Mouse (Mus musculus) thymus, postnatal 36 days (tissue): ENCODE results near the gene Morn3.
"Not testable (repeated sequence)": the region's sequence is repeated elsewhere in the genome, so short reads cannot be mapped to it uniquely, and the experiment has no call there.

ENCODE experiments used
- DNase-seq, 2 experiments: peaks; one replicate each; pipeline ENCODE4 v3.0.0; 2022; ENCODE audit warnings: mixed read lengths in 2 of 2

The Morn3 gene

GRCm38 (mm10) chr5:123046916-123047315, at the start of gene Morn3:
Gene Morn3, minus strand, starts transcription at chr5:123047016.
- DNase-seq = no peak

- DNase-seq = no peak
Observed at GRCm38 (mm10) chr5:123096299-123096698, 49.5 kb upstream of the Morn3 start.

- no peak for DNase-seq
Observed at GRCm38 (mm10) chr5:123094238-123094991, 47.6 kb upstream of the Morn3 start.

GRCm38 (mm10) chr5:123093077-123093633, 46.3 kb upstream of the Morn3 start:
- DNase-seq = no peak

GRCm38 (mm10) chr5:123090560-123091306, 43.9 kb upstream of the Morn3 start:
- DNase-seq = no peak

- DNase-seq = no peak
Observed at GRCm38 (mm10) chr5:123088784-123089183, 42.0 kb upstream of the Morn3 start.

- no peak for DNase-seq
Observed at GRCm38 (mm10) chr5:123086501-123086900, 39.7 kb upstream of the Morn3 start.

- DNase-seq = no peak
Observed at GRCm38 (mm10) chr5:123083340-123084050, 36.7 kb upstream of the Morn3 start.

GRCm38 (mm10) chr5:123080510-123080909, 33.7 kb upstream of the Morn3 start:
- no peak for DNase-seq

- DNase-seq = no peak
Observed at GRCm38 (mm10) chr5:123080041-123080440, 33.2 kb upstream of the Morn3 start.

- DNase-seq = no peak
Observed at GRCm38 (mm10) chr5:123079568-123079967, 32.8 kb upstream of the Morn3 start.

GRCm38 (mm10) chr5:123076419-123077281, 29.8 kb upstream of the Morn3 start:
- peak; percentile 75 to 89 for DNase-seq

GRCm38 (mm10) chr5:123075576-123076418, 29.0 kb upstream of the Morn3 start:
- DNase-seq = peak; percentile 95 to 97

GRCm38 (mm10) chr5:123068714-123069113, 21.9 kb upstream of the Morn3 start:
- no peak for DNase-seq

- peak in 1 of 2 experiments; percentile 24 for DNase-seq
Observed at GRCm38 (mm10) chr5:123068115-123068514, 21.3 kb upstream of the Morn3 start, which contains the start of gene Tmem120b. Gene Tmem120b, plus strand, starts transcription at chr5:123068415.

GRCm38 (mm10) chr5:123067395-123067995, 20.7 kb upstream of the Morn3 start:
- DNase-seq = peak in 1 of 2 experiments; percentile 28

GRCm38 (mm10) chr5:123064207-123064606, 17.4 kb upstream of the Morn3 start:
- DNase-seq = peak; percentile 42 to 43

GRCm38 (mm10) chr5:123063141-123063540, 16.3 kb upstream of the Morn3 start:
- DNase-seq = no peak

GRCm38 (mm10) chr5:123061402-123061749, 14.6 kb upstream of the Morn3 start:
- not testable (repeated sequence) for DNase-seq

- no peak for DNase-seq
Observed at GRCm38 (mm10) chr5:123060706-123061401, 14.0 kb upstream of the Morn3 start.
